Mouse (Mus musculus) Muller cell, postnatal 12 days (primary cell): ENCODE measurements around the gene Ang6.
A peak's percentile ranks its signal among the peaks of the same experiment; 100 is the strongest.
"Not testable (repeated sequence)": the region's sequence is repeated elsewhere in the genome, so short reads cannot be mapped to it uniquely, and the experiment has no call there.

Experiments used
- DNase-seq: peaks from one replicate; pipeline ENCODE4 v3.0.0-alpha.2; 2015; ENCODE audit errors: inconsistent ontology term

Ang6 gene

GRCm38 (mm10) chr14:44002169-44002568 lies at the start of gene Ang6:
Ang6 (minus strand) TSS chr14:44002269.
- DNase-seq, result no peak

GRCm38 (mm10) chr14:44046567-44046966 lies 44.5 kb upstream of the Ang6 start:
- DNase-seq, result not testable (repeated sequence)

- DNase-seq, result not testable (repeated sequence)
Observed at GRCm38 (mm10) chr14:44031828-44032227, 29.8 kb upstream of the Ang6 start.

- DNase-seq, result not testable (repeated sequence)
Observed at GRCm38 (mm10) chr14:44009686-44010085, 7.6 kb upstream of the Ang6 start.

- DNase-seq, result not testable (repeated sequence)
Observed at GRCm38 (mm10) chr14:44008021-44008420, 6.0 kb upstream of the Ang6 start.

GRCm38 (mm10) chr14:44001600-44001999 lies 469 bp downstream of the Ang6 start:
- no peak for DNase-seq

- DNase-seq, result not testable (repeated sequence)
Observed at GRCm38 (mm10) chr14:43998455-43999000, 3.5 kb downstream of the Ang6 start.

GRCm38 (mm10) chr14:43987404-43987803 lies 14.7 kb downstream of the Ang6 start:
- DNase-seq, result peak; percentile 27

GRCm38 (mm10) chr14:43986147-43986546 lies 15.9 kb downstream of the Ang6 start:
- no peak for DNase-seq

GRCm38 (mm10) chr14:43983897-43984296 lies 18.2 kb downstream of the Ang6 start:
- DNase-seq, result peak; percentile 64

- DNase-seq, result no peak
Observed at GRCm38 (mm10) chr14:43983454-43983853, 18.6 kb downstream of the Ang6 start.

- DNase-seq, result not testable (repeated sequence)
Observed at GRCm38 (mm10) chr14:43956769-43957168, 45.3 kb downstream of the Ang6 start, which contains the start of gene Ang5. Ang5 (plus strand) TSS chr14:43957069.

- DNase-seq, result not testable (repeated sequence)
Observed at GRCm38 (mm10) chr14:43955074-43955473, 47.0 kb downstream of the Ang6 start.

- DNase-seq, result not testable (repeated sequence)
Observed at GRCm38 (mm10) chr14:43953382-43953781, 48.7 kb downstream of the Ang6 start.
